Mouse (Mus musculus) spleen, adult 2 months (tissue): ENCODE data around the gene Vmn1r44. TPM values are rescaled to one million over a fixed set of nuclear protein-coding genes. Genes with fewer than 3 reads are reported as not detected.
"Not testable (repeated sequence)": the region's sequence is repeated elsewhere in the genome, so short reads cannot be mapped to it uniquely, and the experiment has no call there.

Source experiments
- DNase-seq, 2 experiments: peaks; one replicate each; pipeline versions ENCODE4 v3.0.0 to v3.0.0-alpha.2; 2012 to 2021; ENCODE audit warnings: low spot score in 2 of 2, low read depth in 1 of 2
- H3K27ac ChIP-seq: fragments of 200-500 bp; 2 replicates; pipeline ENCODE4 v1.5.1; 2012; ENCODE audit warnings: low read length, inconsistent platforms; ENCODE audit not compliant: insufficient read depth
- H3K27me3 ChIP-seq: fragments of 200-500 bp; 2 replicates; pipeline ENCODE4 v1.6.1; 2012; ENCODE audit warnings: mild to moderate bottlenecking, moderate library complexity, low read length, inconsistent platforms; ENCODE audit not compliant: control insufficient read depth, insufficient read depth
- H3K36me3 ChIP-seq: fragments of 200-500 bp; 2 replicates; pipeline ENCODE4 v1.6.1; 2012; ENCODE audit warnings: mild to moderate bottlenecking, low read length, inconsistent platforms; ENCODE audit not compliant: control insufficient read depth, insufficient read depth
- H3K4me1 ChIP-seq: fragments of 200-500 bp; 2 replicates; pipeline ENCODE4 v1.6.1; 2011; ENCODE audit warnings: inconsistent platforms; ENCODE audit not compliant: control insufficient read depth, insufficient read depth, insufficient read length
- H3K4me3 ChIP-seq: fragments of 200-500 bp; 2 replicates; pipeline ENCODE4 v1.5.1; 2011; ENCODE audit warnings: mild to moderate bottlenecking, inconsistent platforms; ENCODE audit not compliant: insufficient read depth, insufficient read length; ENCODE audit errors: extremely low read depth
- CTCF ChIP-seq: fragments of 200-500 bp; IDR thresholded peaks from 2 replicates; pipeline ENCODE4 v1.5.1; 2011; ENCODE audit warnings: mild to moderate bottlenecking, inconsistent platforms; ENCODE audit not compliant: insufficient read depth, insufficient read length, insufficient replicate concordance; ENCODE audit errors: extremely low read depth
- POLR2A ChIP-seq: fragments of 200-500 bp; IDR thresholded peaks from 2 replicates; pipeline ENCODE4 v1.6.1; 2011; ENCODE audit warnings: low read depth, low read length, inconsistent platforms
- WGBS: fragments of 180-500 bp; shearing (Covaris S2); methylation state at CpG from one replicate; pipeline ENCODE4 v1.1.7; 2018; 5-methylcytosine and 5-hydroxymethylcytosine counted together
- polyA plus RNA-seq: library from polyadenylated mRNA; depleted of rRNA; stranded (reverse); fragments of >200 nt; gene quantifications from 2 replicates; pipeline ENCODE4 v1.2.3, GENCODE M21; 2012; rRNA removed

The Vmn1r44 gene
- polyA plus RNA-seq, result not detected in 2 replicates

DNA sequence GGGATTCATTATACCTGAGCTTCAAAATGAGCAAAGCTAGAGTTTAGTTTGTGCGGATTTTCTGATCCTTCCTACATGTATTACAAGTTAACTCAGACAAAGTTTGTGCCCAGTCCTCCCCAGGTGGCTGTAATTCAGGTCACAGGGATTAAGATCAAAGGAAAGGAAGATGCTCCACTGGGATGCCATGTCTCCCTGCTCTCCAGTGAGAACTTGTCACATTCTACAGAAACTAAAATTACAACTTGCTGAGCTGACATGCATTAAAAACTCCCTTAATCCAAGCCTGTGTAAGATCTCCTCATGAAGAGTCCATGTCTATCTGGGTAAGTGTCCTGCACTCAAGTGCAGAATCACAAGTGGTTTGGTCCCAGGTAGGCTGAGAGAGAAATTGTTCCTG is at the start of gene Vmn1r44:
Gene Vmn1r44, plus strand, starts transcription at position 301 of the 400 bp plus-strand sequence.
- H3K36me3 ChIP-seq, result no peaks in the 10 kb centered on the region
- no peak for TF ChIP-seq POLR2A
- TF ChIP-seq CTCF, result no peak
- H3K27ac ChIP-seq, result no peak within 1 kb of the TSS
- H3K27me3 ChIP-seq, result no peaks in the 10 kb centered on the region
- no peak for DNase-seq
- WGBS, result 83% methylated on average over 1 of the region's 1 CpGs
- no peak within 1 kb of the TSS for H3K4me3 ChIP-seq
- H3K4me1 ChIP-seq, result no peaks in the 10 kb centered on the region

- no peak for DNase-seq
- H3K27ac ChIP-seq, result no peak overlapping the region
- H3K36me3 ChIP-seq, result no peaks in the 10 kb centered on the region
- no peaks in the 10 kb centered on the region for H3K27me3 ChIP-seq
- no peaks in the 10 kb centered on the region for H3K4me1 ChIP-seq
- WGBS, result 80% methylated on average over 3 of the region's 3 CpGs
- TF ChIP-seq POLR2A (no peak), CTCF (no peak)
- H3K4me3 ChIP-seq, result no peak overlapping the region
These were observed 25.9 kb upstream of the Vmn1r44 start for GRCm38 (mm10) chr6:89857552-89857951.

GRCm38 (mm10) chr6:89859839-89860238 is 23.6 kb upstream of the Vmn1r44 start:
- Histone ChIP-seq H3K4me3 (no peak overlapping the region), H3K27ac (no peak overlapping the region), H3K36me3 (no peaks in the 10 kb centered on the region), H3K4me1 (no peaks in the 10 kb centered on the region), H3K27me3 (no peaks in the 10 kb centered on the region)
- no peak for TF ChIP-seq CTCF
- TF ChIP-seq POLR2A, result no peak
- 80% methylated on average over 2 of the region's 2 CpGs for WGBS
- no peak for DNase-seq

DNA sequence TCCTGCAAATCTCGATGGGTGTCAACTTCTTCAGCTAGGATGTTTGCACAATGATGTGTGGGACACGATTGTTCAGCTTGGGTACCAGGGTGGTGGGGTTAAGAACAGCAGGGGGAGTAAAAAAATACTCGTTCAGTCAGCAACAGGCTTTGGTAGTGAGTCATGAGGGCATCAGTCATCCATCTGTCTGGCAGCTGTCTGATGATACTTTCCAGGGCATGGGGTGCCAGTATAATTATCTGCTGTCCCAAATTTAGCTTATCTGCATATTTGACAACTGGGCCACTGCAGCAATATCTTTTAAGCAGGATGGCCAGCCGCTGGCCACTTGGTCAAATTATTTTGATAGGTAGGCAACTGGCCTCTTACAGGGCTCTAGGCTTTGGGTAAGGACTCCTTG is 19.7 kb upstream of the Vmn1r44 start:
- Histone ChIP-seq H3K4me3 (no peak overlapping the region), H3K4me1 (no peaks in the 10 kb centered on the region), H3K27ac (no peak overlapping the region), H3K36me3 (no peaks in the 10 kb centered on the region), H3K27me3 (no peaks in the 10 kb centered on the region)
- WGBS, result 75% methylated on average over 4 of the region's 4 CpGs
- DNase-seq, result no peak
- TF ChIP-seq CTCF, result no peak
- TF ChIP-seq POLR2A, result no peak

GRCm38 (mm10) chr6:89867276-89867675 is 16.2 kb upstream of the Vmn1r44 start:
- WGBS, result 39% methylated on average over 2 of the region's 2 CpGs
- TF ChIP-seq CTCF, result no peak
- no peak for TF ChIP-seq POLR2A
- H3K27ac ChIP-seq, result no peak overlapping the region
- no peaks in the 10 kb centered on the region for H3K36me3 ChIP-seq
- DNase-seq, result no peak
- H3K4me1 ChIP-seq, result no peaks in the 10 kb centered on the region
- H3K27me3 ChIP-seq, result no peaks in the 10 kb centered on the region
- H3K4me3 ChIP-seq, result no peak overlapping the region

DNA sequence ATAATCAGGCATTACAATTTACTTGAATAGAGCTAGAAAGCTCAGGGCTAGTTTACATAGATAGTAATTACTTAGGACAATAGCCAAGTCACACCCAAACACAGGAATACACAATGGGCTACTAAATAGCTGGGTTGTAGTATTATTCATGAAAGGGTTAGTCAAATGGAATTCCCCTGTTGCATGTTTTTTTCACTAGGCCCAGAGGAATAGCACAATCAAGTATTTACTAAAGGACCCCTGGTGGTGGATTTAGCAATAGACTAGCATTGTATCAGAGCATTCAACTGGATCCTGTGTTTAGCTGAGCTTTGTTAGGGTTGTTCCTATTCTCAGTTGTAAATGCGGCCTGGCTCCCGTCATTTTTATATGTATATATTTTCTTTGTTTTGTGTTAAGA is 15.5 kb upstream of the Vmn1r44 start:
- Histone ChIP-seq H3K27ac (no peak overlapping the region), H3K27me3 (no peaks in the 10 kb centered on the region), H3K4me1 (no peaks in the 10 kb centered on the region), H3K4me3 (no peak overlapping the region), H3K36me3 (no peaks in the 10 kb centered on the region)
- TF ChIP-seq CTCF, result no peak
- no peak for TF ChIP-seq POLR2A
- no peak for DNase-seq
- whole genome bisulfite sequencing, result 92% methylated on average over 2 of the region's 2 CpGs

GRCm38 (mm10) chr6:89876313-89876712 is 7.1 kb upstream of the Vmn1r44 start, which contains the start of the genes Vmn1r42 and Vmn1r43:
Gene Vmn1r42, minus strand, starts transcription at chr6:89876413.
Gene Vmn1r43, minus strand, starts transcription at chr6:89876413.
- H3K36me3 ChIP-seq, H3K27ac ChIP-seq, H3K4me3 ChIP-seq, H3K27me3 ChIP-seq, DNase-seq, H3K4me1 ChIP-seq: not testable (repeated sequence)
- 83% methylated on average over 3 of the region's 3 CpGs for WGBS
